Mouse (Mus musculus): ENCODE results near the gene Slc4a2.

Gene Slc4a2

GRCm38 (mm10) chr5:24470600-24470999 is 47.0 kb downstream of the Slc4a2 start:
- DNase-seq: peak; percentile 82

- no peak for DNase-seq
These were observed 49.4 kb downstream of the Slc4a2 start for GRCm38 (mm10) chr5:24472884-24473619.

DNA sequence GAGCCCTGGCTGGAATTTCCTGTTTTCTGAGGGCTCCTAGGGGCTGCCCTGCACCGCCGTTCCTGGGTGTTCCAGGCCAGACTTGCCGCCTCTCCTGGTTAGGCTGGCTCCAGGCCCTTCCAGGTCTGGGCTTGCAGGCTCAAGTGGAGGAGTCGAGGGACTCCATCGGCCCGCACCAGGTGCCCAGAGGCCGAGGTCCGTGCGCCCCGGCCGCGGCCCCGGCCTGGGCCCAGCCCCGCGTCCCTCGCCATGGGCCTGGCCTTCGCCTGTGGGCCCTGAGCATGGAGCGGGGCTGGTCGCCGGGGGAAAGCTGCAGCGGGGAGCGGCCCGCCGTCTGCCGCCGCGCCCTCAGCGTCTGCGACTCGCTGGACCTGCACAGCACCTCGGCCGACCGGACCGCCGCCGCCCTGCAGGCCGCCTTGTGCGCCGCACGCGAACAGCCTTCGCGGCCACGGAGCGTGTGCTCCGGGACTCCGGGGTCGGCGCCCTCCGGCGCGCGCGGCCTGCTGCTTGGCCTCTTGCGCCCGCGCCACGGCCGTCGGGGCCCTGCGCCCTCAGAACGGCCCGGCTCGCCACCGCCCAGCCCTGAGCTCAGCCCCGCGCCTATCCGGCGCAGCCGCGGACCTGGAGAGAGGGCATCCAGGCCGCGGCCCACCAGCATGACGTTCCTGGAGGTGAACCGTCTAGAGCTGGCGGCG is 50.5 kb downstream of the Slc4a2 start:
- no peak for DNase-seq

GRCm38 (mm10) chr5:24474723-24475261 is 51.2 kb downstream of the Slc4a2 start:
- DNase-seq: no peak

- DNase-seq: peak; percentile 64
These were observed 52.0 kb downstream of the Slc4a2 start for GRCm38 (mm10) chr5:24475476-24476241.

GRCm38 (mm10) chr5:24477909-24478308 is 54.3 kb downstream of the Slc4a2 start:
- DNase-seq: no peak

- DNase-seq: peak; percentile 88
These were observed 58.0 kb downstream of the Slc4a2 start for GRCm38 (mm10) chr5:24481647-24482046.

DNA sequence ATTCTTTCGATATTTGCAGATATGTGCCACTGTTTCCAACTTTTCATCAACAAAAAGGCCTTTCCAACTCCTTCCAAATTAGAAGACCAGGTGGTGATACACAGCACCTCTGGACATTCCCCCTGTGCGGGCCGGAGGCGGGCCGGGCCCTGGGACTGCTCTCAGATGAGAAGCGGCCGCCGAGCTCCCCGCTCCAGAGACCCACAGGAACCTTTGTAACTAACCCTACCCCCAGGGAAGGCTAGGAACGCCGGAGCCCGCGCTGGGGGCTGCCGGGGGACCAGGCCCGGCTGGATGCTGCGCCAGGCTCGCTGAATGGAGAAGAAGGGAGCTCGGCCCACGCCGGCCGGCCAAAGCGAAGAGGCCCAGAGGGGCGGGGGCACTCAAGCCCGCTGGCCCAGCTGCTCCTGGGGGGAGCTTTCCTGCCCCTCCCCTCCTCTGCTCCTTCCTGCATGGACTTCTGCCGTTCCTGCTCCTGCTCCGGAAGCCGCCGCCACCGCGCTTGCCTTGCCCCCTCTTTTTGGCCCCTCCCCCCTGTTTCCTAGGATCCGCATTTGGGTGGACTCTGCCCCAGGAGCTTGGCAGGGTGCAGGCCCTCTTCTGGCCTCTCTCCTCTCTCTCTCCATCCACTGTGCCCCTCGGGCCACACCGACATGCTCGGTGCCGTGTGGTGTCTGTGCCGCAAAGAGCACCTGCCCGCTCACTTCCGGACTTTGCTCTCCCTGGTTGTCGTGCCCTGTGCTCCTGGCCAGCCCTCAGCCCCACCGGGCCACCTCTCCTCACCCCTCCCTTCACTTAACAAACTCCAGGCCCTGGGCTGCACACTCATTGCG is 58.8 kb downstream of the Slc4a2 start:
- peak; percentile 89 for DNase-seq

GRCm38 (mm10) chr5:24483326-24483725 is 59.7 kb downstream of the Slc4a2 start:
- DNase-seq: peak; percentile 91

DNA sequence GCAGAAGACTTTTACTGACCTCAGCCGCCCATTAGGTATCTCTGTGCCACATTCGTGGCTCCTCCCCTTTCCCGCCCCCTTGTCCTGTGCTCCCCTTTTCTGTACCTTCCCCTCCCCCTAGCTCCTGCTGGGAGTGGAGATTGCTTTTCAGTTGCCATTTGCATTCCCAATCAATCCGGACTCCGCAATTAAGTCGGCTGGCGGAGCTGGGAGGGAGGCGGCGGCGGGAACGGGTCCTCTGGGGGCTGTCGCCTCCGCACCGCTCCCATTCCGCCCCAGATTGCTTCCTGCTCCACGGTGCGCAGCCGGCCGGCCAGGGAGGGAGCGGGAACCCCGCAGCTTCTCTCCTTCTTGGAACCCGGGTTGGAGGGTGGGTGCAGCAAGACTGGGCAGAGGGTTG is 61.3 kb downstream of the Slc4a2 start:
- DNase-seq: peak; percentile 45

DNA sequence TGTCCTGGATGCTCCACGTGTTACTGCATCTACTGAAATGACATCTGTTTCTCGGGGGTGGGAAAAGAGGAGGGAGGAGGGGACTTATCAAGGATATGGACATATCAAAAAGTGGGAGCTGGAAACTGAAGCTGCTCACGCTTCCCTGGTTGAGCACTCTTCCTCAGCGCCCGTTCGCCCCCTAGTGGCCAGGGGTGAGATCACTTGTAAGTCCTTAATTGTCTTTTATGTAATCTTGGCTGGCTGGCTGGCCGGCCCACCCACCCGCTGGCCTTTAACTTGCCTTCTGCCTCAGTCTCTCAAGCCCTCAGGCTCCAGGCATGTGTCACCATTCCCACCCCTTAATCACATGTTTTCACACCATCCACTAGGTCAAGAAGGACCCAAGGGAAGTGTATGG is 62.5 kb downstream of the Slc4a2 start:
- DNase-seq: peak; percentile 92

DNA sequence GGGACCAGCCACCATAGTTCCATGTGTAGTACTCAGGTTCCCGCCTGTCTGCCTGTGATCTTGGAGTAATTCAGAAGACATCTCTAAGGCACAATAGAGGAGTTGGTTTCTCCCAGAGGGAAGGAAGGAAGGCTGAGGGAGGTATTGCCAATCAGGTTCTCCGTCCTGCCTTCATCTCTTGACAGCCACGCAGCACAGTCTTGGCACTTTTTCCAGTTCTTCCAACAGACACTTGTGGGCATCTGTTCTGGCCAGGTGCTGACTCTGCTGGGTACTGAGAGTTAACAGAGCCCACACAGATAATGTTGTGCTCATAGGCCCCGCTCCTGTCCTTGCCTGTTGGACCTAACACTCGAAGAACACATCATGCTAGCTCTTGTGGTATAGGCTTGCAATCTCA is 63.1 kb downstream of the Slc4a2 start:
- DNase-seq: no peak

DNA sequence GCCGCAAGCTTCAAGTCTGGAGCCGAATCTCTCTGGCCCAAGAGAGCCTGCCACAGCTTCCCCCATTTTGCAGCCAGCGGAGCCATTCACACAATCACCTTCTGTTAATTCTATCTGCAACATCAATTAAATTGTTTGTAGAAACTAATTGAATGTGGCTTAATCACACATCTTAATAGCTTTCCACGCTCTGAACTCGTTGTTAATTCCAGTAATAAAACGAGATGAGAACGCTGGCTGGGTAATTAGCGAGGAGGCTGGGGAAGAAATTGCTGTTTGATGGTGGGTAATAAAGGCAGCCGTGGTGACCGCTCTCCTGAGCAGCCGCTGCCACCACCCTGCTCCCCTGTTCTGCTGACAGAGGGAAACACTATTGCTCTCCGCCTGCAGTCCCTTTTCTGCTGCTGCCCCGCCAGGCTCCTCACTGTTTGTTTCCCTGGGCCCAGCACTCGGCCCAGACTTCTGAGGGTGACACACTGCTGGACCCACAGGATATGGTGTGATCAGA is 66.8 kb downstream of the Slc4a2 start:
- no peak for DNase-seq
